Mouse (Mus musculus) kidney, postnatal 14 days (tissue): ENCODE data around the gene Rgma.

Source experiments
- DNase-seq: peaks from one replicate; pipeline ENCODE4 v3.0.0; 2022; ENCODE audit warnings: mixed read lengths

Rgma gene

GRCm38 (mm10) chr7:73375257-73376100 is at the start of gene Rgma:
Rgma (plus strand) TSS chr7:73375509.
- DNase-seq, result peak; percentile 64

- no peak for DNase-seq
Measured at GRCm38 (mm10) chr7:73326236-73326635, 49.1 kb upstream of the Rgma start.

- no peak for DNase-seq
Measured at GRCm38 (mm10) chr7:73326680-73327079, 48.6 kb upstream of the Rgma start.

- peak; percentile 43 for DNase-seq
Measured at GRCm38 (mm10) chr7:73327193-73327592, 48.1 kb upstream of the Rgma start.

GRCm38 (mm10) chr7:73327652-73328051 is 47.7 kb upstream of the Rgma start:
- no peak for DNase-seq

- no peak for DNase-seq
Measured at GRCm38 (mm10) chr7:73328653-73329207, 46.6 kb upstream of the Rgma start.

- DNase-seq, result peak; percentile 12
Measured at GRCm38 (mm10) chr7:73330754-73331153, 44.6 kb upstream of the Rgma start.

DNA sequence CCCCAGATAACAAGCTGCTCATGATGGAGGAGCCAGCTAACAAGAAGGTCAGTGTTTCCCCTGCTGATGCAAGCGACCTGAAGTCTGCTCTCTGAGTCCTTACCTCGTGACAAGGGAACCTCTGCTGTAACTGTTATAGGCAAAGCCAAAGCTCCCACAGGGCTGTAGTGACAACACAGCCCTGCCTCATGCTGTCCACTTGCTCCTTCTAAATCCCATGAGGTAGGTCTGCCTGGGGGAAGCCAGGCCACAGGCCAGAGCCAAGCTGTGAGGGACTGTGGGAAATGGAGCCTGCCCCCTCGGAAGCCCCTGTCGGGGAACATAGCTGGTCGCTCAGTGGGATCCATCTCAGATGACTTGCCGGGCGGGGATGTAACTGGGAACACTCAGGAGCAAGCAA is 43.7 kb upstream of the Rgma start:
- DNase-seq, result no peak

- no peak for DNase-seq
Measured at GRCm38 (mm10) chr7:73333398-73333988, 41.8 kb upstream of the Rgma start.

DNA sequence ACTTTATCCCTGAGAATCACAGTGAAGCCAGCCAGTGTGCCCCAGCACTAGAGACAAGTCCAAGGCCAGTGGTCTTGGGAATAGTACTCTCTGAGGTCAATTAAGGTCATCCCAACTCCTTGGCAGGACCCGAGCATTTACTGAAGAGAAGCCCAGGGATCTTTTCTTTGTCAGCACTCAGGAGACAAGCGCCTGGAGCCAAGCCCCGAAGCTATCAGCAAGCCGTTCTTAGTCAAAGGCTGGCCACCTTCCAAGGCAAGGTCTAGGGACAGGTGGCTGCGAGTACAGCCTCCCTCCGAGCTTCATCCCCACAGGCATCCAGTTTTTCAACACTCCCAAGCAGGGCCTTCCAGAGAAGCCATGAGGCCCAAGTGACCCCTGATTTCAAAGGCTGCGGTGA is 40.4 kb upstream of the Rgma start:
- DNase-seq, result no peak

DNA sequence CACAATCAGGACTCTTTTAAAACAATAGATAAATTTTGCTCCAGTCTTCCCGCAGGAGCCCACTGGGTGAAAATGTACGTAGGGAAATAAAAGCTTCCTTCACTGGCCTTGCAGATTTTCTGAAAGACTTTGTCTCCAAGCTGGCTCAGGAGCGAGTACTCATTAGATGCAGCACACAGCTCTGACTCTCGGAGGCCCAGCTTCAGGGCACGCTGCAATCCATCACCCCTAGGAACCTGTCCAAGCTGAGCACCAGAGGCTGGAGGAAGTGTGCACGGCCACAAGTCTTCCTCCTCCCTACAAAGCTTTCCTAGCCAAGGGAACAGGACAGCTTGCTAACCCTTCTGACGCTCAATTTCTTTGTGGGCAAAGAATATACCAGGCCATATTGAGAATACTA is 38.9 kb upstream of the Rgma start:
- no peak for DNase-seq

DNA sequence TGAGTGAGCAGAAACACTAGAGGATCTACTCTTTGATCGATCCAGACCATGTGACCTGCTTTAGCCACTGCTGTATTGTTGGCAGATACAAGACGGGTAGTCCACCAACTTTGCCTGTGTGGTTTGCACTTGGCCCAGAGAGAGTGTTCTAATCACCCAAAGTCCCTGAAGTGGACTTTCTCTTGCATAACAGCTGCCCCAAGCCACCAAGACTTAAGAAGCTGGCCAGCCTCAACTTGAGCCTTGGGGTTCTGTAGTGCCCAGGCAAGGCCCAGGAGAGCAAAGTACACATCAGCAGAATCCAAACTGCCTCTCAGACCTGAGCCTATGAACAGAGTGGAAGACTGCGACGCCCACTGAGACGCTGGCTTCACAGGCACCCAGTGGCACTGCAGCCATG is 37.0 kb upstream of the Rgma start:
- DNase-seq, result no peak

DNA sequence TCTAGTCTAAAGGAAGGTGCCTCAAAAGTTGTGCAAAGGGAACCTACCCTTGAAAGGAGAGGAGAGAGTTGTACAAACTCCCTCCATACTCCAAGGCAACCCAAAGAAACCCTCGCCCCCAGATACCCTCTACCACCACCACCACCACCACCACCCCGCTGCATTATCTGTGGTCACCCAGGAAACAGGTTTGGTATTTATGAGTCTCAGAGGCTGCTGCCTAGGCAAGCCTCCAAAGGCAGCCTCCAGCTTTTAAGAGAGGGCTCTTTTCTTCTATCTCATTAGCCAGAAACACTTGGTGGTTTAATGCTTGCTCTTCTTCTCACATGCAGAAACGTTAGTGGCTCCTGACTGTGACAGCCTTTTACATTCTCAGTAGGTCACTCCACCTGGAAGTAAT is 31.5 kb upstream of the Rgma start:
- DNase-seq, result no peak

DNA sequence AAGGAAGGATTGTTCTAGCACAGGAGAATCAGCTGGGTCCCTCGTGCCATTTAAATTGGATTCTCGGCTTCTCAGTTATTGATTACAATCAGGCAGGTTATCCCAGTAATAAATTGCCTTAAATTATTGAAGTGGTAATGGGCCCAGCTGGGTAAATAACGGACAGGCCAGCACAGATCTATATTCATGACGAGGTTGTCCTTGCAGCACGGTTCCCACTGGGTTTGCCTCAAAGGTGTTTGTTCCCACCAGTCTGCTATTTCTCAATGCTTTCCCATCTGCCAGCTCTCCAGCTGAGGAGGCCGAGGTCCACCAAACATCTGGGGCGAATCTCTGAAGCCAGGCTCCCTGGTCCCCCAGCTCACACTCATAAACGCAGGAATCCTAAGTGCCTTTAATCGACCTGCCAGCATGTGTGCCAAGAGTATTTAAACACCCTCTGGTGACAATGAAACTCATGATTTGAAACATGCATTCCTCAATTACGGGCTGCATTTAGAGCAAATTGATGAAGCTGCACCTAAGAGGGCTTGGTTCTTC is 26.7 kb upstream of the Rgma start:
- no peak for DNase-seq

DNA sequence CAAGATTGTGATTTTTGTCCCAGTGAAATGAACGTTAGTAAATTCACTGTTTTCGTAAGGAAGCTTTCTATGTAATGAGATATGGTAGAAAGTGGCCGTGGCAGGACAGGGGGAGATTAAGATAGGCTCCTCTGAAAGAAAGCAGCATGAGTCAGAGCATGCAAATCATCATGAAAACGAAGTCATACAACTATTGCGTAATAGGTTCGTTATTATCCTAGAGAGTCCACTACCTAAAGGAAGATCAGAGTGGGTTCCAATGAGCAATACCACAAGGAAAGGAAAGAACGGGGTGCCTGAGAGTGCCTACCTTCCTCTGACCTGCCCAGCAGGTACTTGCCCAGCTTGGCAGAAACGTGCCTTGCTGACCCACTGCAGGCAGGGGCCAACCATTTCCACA is 26.2 kb upstream of the Rgma start:
- no peak for DNase-seq

DNA sequence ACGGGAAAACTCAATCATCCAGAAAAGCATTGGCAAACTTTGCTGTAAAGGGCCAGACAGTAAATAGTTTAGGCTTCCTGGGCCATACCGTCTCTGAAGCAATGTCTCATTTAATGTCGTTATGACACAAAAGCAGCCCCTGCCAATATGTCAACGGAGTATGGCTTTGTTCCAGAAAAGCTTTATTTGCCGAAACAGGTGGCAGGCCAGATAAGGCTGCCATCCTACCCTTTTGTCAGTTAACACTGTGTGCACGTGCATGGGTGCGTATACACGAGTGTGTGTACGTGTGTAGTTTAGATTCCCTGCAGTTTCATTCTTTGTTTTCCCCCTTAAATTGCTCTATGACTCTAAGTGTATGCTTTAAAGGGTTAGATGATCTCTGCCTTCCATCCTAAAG is 20.1 kb upstream of the Rgma start:
- no peak for DNase-seq

- no peak for DNase-seq
Measured at GRCm38 (mm10) chr7:73356901-73357300, 18.4 kb upstream of the Rgma start.

DNA sequence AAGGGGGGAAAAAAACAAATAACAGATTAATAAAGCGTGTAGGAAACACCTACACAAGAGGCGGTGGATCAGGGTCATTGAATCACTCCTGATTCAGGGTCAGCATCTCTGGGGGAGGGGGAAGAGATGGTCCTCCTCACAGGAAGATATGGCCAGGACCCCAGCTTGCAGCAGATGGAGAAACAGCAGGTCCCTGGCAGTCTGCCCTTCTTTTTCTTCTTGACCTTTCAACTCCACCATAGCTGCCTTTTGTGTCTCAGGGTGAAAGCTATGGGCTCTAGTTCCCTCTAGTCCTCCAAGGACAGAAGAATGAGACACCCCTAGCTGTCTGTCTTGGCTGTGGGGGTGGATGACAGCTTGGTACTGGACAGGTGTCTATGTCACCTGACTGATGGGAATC is 17.7 kb upstream of the Rgma start:
- no peak for DNase-seq

- no peak for DNase-seq
Measured at GRCm38 (mm10) chr7:73365511-73365910, 9.8 kb upstream of the Rgma start.

- no peak for DNase-seq
Measured at GRCm38 (mm10) chr7:73365965-73366364, 9.3 kb upstream of the Rgma start.

GRCm38 (mm10) chr7:73367681-73368464 is 7.4 kb upstream of the Rgma start:
- no peak for DNase-seq

DNA sequence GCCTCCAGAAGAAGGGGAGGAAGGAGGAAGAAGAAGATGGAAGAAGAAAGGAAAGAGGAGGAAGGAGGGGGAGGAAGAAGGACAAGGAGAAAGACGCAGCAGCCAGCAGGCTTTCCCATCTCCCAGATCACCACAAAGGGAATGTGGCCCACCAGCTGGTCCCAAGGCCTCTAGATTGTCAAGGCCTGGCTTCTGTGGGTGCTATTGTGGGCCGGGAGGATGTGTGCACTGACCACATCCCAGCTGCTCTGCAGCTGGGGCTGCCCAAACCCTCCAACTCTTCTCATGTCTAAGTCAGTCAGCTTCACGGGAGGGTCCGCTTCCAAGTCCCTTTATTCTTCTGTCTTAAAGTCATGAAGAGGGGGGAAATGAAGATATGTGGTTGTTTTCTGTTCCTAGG is 5.3 kb upstream of the Rgma start:
- DNase-seq, result no peak
